Mouse (Mus musculus) forebrain, embryonic 10.5 days (tissue): Measurements from ENCODE around the gene Urb2. TPM values are rescaled to one million over a fixed set of nuclear protein-coding genes. Genes with fewer than 3 reads are reported as not detected.

Source experiments
- DNase-seq: peaks from one replicate; pipeline ENCODE4 v3.0.0-alpha.2; 2017; ENCODE audit warnings: low spot score; ENCODE audit errors: extremely low spot score
- H3K27ac ChIP-seq: fragments of 300-500 bp; sonication (generic); 2 replicates; pipeline ENCODE4 v1.5.1; 2016; ENCODE audit warnings: mild to moderate bottlenecking
- H3K27me3 ChIP-seq: fragments of 300-500 bp; sonication (generic); 2 replicates; pipeline ENCODE4 v1.6.1; 2016; ENCODE audit warnings: mild to moderate bottlenecking; ENCODE audit not compliant: poor library complexity, severe bottlenecking
- H3K36me3 ChIP-seq: fragments of 300-500 bp; sonication (generic); replicated peaks from 2 replicates; pipeline ENCODE4 v1.6.1; 2016; ENCODE audit warnings: mild to moderate bottlenecking, moderate library complexity
- H3K4me1 ChIP-seq: fragments of 300-500 bp; sonication (generic); 2 replicates; pipeline ENCODE4 v1.6.1; 2016
- H3K4me3 ChIP-seq: fragments of 300-500 bp; sonication (generic); 2 replicates; pipeline ENCODE4 v1.5.1; 2016; ENCODE audit warnings: mild to moderate bottlenecking, moderate library complexity
- H3K9me3 ChIP-seq: fragments of 300-500 bp; sonication (generic); 2 replicates; pipeline ENCODE4 v1.6.1; 2016; ENCODE audit warnings: mild to moderate bottlenecking, moderate library complexity
- WGBS: fragments of 180-500 bp; shearing (Covaris S2); methylation state at CpG from one replicate; pipeline ENCODE4 v1.1.7; 2016; 5-methylcytosine and 5-hydroxymethylcytosine counted together
- polyA plus RNA-seq: library from polyadenylated mRNA; unstranded; fragments of >200 nt; fragmentation: Nextera tagmentation; extraction: Ambion mirVana; gene quantifications from 2 replicates; pipeline ENCODE4 v1.2.1, GENCODE M21; 2016

The Urb2 gene
- 8.8 and 9.0 TPM in 2 replicates for polyA plus RNA-seq

- H3K36me3 ChIP-seq: peaks cover 36% of the 10 kb centered on the region
- H3K27ac ChIP-seq: peak within 1 kb of the TSS; percentile 98
- WGBS: under 1% methylated on average over 74 of the region's 74 CpGs
- H3K4me1 ChIP-seq: peaks cover 40% of the 10 kb centered on the region
- DNase-seq: peak; percentile 90
- no peaks in the 10 kb centered on the region for H3K9me3 ChIP-seq
- peak within 1 kb of the TSS; percentile 87 for H3K4me3 ChIP-seq
- H3K27me3 ChIP-seq: no peaks in the 10 kb centered on the region
These were observed at the start of gene Urb2, which contains the start of gene Taf5l for GRCm38 (mm10) chr8:124021237-124022227. TSS of gene Urb2 (plus strand) at chr8:124021508. TSS of gene Taf5l (minus strand) at chr8:124021397.

- Histone ChIP-seq H3K27me3 (no peaks in the 10 kb centered on the region), H3K27ac (no peak overlapping the region), H3K9me3 (no peaks in the 10 kb centered on the region), H3K36me3 (peaks cover 15% of the 10 kb centered on the region; the same call in 1 of the 2 replicates), H3K4me3 (no peak overlapping the region), H3K4me1 (no peaks in the 10 kb centered on the region)
- WGBS: 74% methylated on average over 1 of the region's 1 CpGs
- no peak for DNase-seq
These were observed 47.8 kb upstream of the Urb2 start for GRCm38 (mm10) chr8:123973495-123973894.

- DNase-seq: no peak
- H3K4me1 ChIP-seq: peaks cover 18% of the 10 kb centered on the region
- H3K27ac ChIP-seq: no peak overlapping the region
- H3K27me3 ChIP-seq: peaks cover 16% of the 10 kb centered on the region; the same call in 1 of the 2 replicates
- peaks cover 2% of the 10 kb centered on the region; the same call in 1 of the 2 replicates for H3K36me3 ChIP-seq
- 94% methylated on average over 4 of the region's 4 CpGs for WGBS
- H3K4me3 ChIP-seq: no peak overlapping the region
- H3K9me3 ChIP-seq: no peaks in the 10 kb centered on the region
These were observed 43.8 kb upstream of the Urb2 start for GRCm38 (mm10) chr8:123977499-123977898.

- WGBS: 78% methylated on average over 14 of the region's 14 CpGs
- peaks cover 24% of the 10 kb centered on the region for H3K4me1 ChIP-seq
- no peaks in the 10 kb centered on the region for H3K9me3 ChIP-seq
- no peak overlapping the region; the same call in 1 of the 2 replicates for H3K4me3 ChIP-seq
- peaks cover 16% of the 10 kb centered on the region; the same call in 1 of the 2 replicates for H3K27me3 ChIP-seq
- no peak for DNase-seq
- H3K36me3 ChIP-seq: peaks cover 2% of the 10 kb centered on the region; the same call in 1 of the 2 replicates
- peak overlapping the region; percentile 5; the same call in 1 of the 2 replicates for H3K27ac ChIP-seq
These were observed 43.0 kb upstream of the Urb2 start for GRCm38 (mm10) chr8:123978166-123978838.

- peaks cover 29% of the 10 kb centered on the region for H3K4me1 ChIP-seq
- H3K36me3 ChIP-seq: peaks cover 2% of the 10 kb centered on the region; the same call in 1 of the 2 replicates
- WGBS: 79% methylated on average over 8 of the region's 8 CpGs
- no peak for DNase-seq
- no peak overlapping the region for H3K4me3 ChIP-seq
- peak overlapping the region; percentile 5; the same call in 1 of the 2 replicates for H3K27ac ChIP-seq
- no peaks in the 10 kb centered on the region for H3K9me3 ChIP-seq
- peaks cover 16% of the 10 kb centered on the region; the same call in 1 of the 2 replicates for H3K27me3 ChIP-seq
These were observed 42.4 kb upstream of the Urb2 start for GRCm38 (mm10) chr8:123978926-123979325.

GRCm38 (mm10) chr8:123980239-123980638, 41.1 kb upstream of the Urb2 start:
- Histone ChIP-seq H3K36me3 (no peaks in the 10 kb centered on the region; the same call in 1 of the 2 replicates), H3K4me1 (peaks cover 29% of the 10 kb centered on the region), H3K27ac (peak overlapping the region; percentile 48), H3K9me3 (no peaks in the 10 kb centered on the region), H3K27me3 (peaks cover 16% of the 10 kb centered on the region; the same call in 1 of the 2 replicates), H3K4me3 (peak overlapping the region; percentile 74)
- WGBS: 72% methylated on average over 4 of the region's 4 CpGs
- no peak for DNase-seq

- Histone ChIP-seq H3K4me3 (peak overlapping the region; percentile 74), H3K27ac (peak overlapping the region; percentile 40; the same call in 1 of the 2 replicates), H3K27me3 (peaks cover 16% of the 10 kb centered on the region; the same call in 1 of the 2 replicates), H3K4me1 (peaks cover 29% of the 10 kb centered on the region), H3K36me3 (no peaks in the 10 kb centered on the region; the same call in 1 of the 2 replicates), H3K9me3 (no peaks in the 10 kb centered on the region)
- DNase-seq: no peak
- 64% methylated on average over 4 of the region's 4 CpGs for WGBS
These were observed 39.6 kb upstream of the Urb2 start for GRCm38 (mm10) chr8:123981674-123982073.

GRCm38 (mm10) chr8:123982291-123982793, 39.0 kb upstream of the Urb2 start:
- Histone ChIP-seq H3K4me3 (peak overlapping the region; percentile 74), H3K27ac (peak overlapping the region; percentile 88), H3K27me3 (peaks cover 16% of the 10 kb centered on the region; the same call in 1 of the 2 replicates), H3K36me3 (no peaks in the 10 kb centered on the region; the same call in 1 of the 2 replicates), H3K4me1 (peaks cover 29% of the 10 kb centered on the region), H3K9me3 (no peaks in the 10 kb centered on the region)
- whole genome bisulfite sequencing: under 1% methylated on average over 48 of the region's 48 CpGs
- DNase-seq: peak; percentile 30

- H3K27ac ChIP-seq: peak within 1 kb of the TSS; percentile 88
- DNase-seq: peak; percentile 84
- peak within 1 kb of the TSS; percentile 74 for H3K4me3 ChIP-seq
- WGBS: under 1% methylated on average over 56 of the region's 56 CpGs
- peaks cover 16% of the 10 kb centered on the region; the same call in 1 of the 2 replicates for H3K27me3 ChIP-seq
- peaks cover 29% of the 10 kb centered on the region for H3K4me1 ChIP-seq
- no peaks in the 10 kb centered on the region for H3K9me3 ChIP-seq
- no peaks in the 10 kb centered on the region; the same call in 1 of the 2 replicates for H3K36me3 ChIP-seq
These were observed 38.4 kb upstream of the Urb2 start, which contains the start of gene Abcb10 for GRCm38 (mm10) chr8:123982826-123983400. TSS of gene Abcb10 (minus strand) at chr8:123983122.

GRCm38 (mm10) chr8:123988605-123989038, 32.7 kb upstream of the Urb2 start:
- DNase-seq: no peak
- Histone ChIP-seq H3K4me1 (peaks cover 2% of the 10 kb centered on the region), H3K36me3 (peaks cover 5% of the 10 kb centered on the region), H3K4me3 (no peak overlapping the region), H3K9me3 (no peaks in the 10 kb centered on the region), H3K27ac (peak overlapping the region; percentile 44; the same call in 1 of the 2 replicates), H3K27me3 (no peaks in the 10 kb centered on the region)
- WGBS: 77% methylated on average over 6 of the region's 6 CpGs

- H3K27me3 ChIP-seq: no peaks in the 10 kb centered on the region
- H3K4me3 ChIP-seq: no peak overlapping the region
- H3K9me3 ChIP-seq: no peaks in the 10 kb centered on the region
- no peaks in the 10 kb centered on the region for H3K4me1 ChIP-seq
- 80% methylated on average over 7 of the region's 7 CpGs for WGBS
- H3K36me3 ChIP-seq: peaks cover 10% of the 10 kb centered on the region
- H3K27ac ChIP-seq: peak overlapping the region; percentile 44; the same call in 1 of the 2 replicates
- no peak for DNase-seq
These were observed 32.2 kb upstream of the Urb2 start for GRCm38 (mm10) chr8:123989128-123989527.
